Mouse (Mus musculus) liver, embryonic 14 days (tissue): ENCODE data around the gene Gm14744. TPM values are rescaled to one million over a fixed set of nuclear protein-coding genes. Genes with fewer than 3 reads are reported as not detected.

ENCODE experiments used
- polyA plus RNA-seq: library from polyadenylated mRNA; depleted of rRNA; stranded (reverse); fragments of >200 nt; gene quantifications from 2 replicates; pipeline ENCODE4 v1.2.3, GENCODE M21; 2012; rRNA removed

Gene Gm14744
- not detected in 2 replicates for polyA plus RNA-seq

GRCm38 (mm10) chrX:77864458-77864857 lies at the start of gene Gm14744:
Gene Gm14744 (plus strand): TSS chrX:77864758.

GRCm38 (mm10) chrX:77853523-77853922 lies 11.0 kb upstream of the Gm14744 start, which contains the start of gene Pbsn:
Gene Pbsn (minus strand): TSS chrX:77853623.

Other genes starting within 250 kb of the Gm14744 start
- gene Prkx, start 68.5 kb upstream of the Gm14744 start, polyA plus RNA-seq, result 0.97 and 1.2 TPM in 2 replicates
- not detected in 2 replicates for gene Pbsn, start 11.1 kb upstream of the Gm14744 start, polyA plus RNA-seq
- gene 5430402E10Rik, start 60.3 kb downstream of the Gm14744 start, polyA plus RNA-seq, result not detected in 2 replicates
- gene Obp1a, start 226.6 kb downstream of the Gm14744 start, polyA plus RNA-seq, result not detected in 2 replicates